Mouse (Mus musculus) liver, postnatal 0 days (tissue): ENCODE results near the gene Cnnm3.

Experiments used
- CTCF ChIP-seq: sonication (generic); IDR thresholded peaks from 2 replicates; pipeline ENCODE4 v1.5.1; 2016; ENCODE audit warnings: antibody characterized with exemption, low read depth
- EP300 ChIP-seq: IDR thresholded peaks from 2 replicates; pipeline ENCODE4 v1.6.1; 2016; ENCODE audit warnings: antibody characterized with exemption, low read depth, mild to moderate bottlenecking

DNA sequence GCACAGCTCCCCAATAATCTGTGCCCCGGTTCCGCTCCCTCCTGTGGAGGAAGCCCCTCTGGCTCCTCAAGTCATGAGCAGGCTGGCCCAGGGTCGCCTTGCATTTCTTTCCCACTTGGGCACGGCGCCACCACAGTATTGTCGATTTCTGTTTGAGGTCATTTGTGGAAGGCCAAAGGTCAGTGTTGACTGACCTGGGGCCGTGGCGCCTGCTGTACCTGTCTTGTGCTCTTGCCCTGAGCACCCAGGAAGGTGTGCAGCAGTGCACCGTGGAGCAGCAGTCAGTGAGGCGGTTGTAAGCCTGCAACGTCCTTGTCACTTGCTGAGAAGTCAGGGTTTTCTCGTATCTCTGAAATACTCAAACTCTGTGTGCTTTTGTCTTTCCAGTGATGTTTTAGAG lies 14.1 kb downstream of the Cnnm3 start:
- no peak for TF ChIP-seq CTCF
- TF ChIP-seq EP300: no peak
